Mouse (Mus musculus) ES-Bruce4 (cell line): ENCODE data around the gene Lrrc8c.

Experiments
- CTCF ChIP-seq: IDR thresholded peaks from one replicate; pipeline ENCODE4 v1.8.1; 2011; ENCODE audit warnings: low read depth, low read length
- POLR2A ChIP-seq: IDR thresholded peaks from one replicate; pipeline ENCODE4 v1.8.1; 2011; ENCODE audit warnings: low read length; ENCODE audit not compliant: insufficient read depth

- TF ChIP-seq CTCF (no peak), POLR2A (no peak)
These were observed 29.0 kb upstream of the Lrrc8c start for GRCm38 (mm10) chr5:105490211-105490610.
